Mouse (Mus musculus): ENCODE results near the gene Lmx1a. TPM values are rescaled to one million over a fixed set of nuclear protein-coding genes. Genes with fewer than 3 reads are reported as not detected.

Gene Lmx1a
- polyA plus RNA-seq, 1 experiment from 2014 or later: 6.3 TPM

GRCm38 (mm10) chr1:167877931-167878330 lies 188.9 kb downstream of the Lmx1a start:
- H3K36me3 ChIP-seq (replicated peaks): no peaks in the 10 kb centered on the region
- no peak for DNase-seq (ENCODE audit: extremely low spot score, low spot score)
- WGBS: 59% methylated on average over 4 of the region's 4 CpGs
- H3K4me1 ChIP-seq: peaks cover 5% of the 10 kb centered on the region; the same call in 1 of the 2 replicates
- H3K9me3 ChIP-seq: no peaks in the 10 kb centered on the region
- no peaks in the 10 kb centered on the region for H3K27me3 ChIP-seq (ENCODE audit: poor library complexity, severe bottlenecking)
- no peak overlapping the region for H3K27ac ChIP-seq
- H3K4me3 ChIP-seq: no peak overlapping the region

GRCm38 (mm10) chr1:167878354-167878753 lies 189.3 kb downstream of the Lmx1a start:
- Histone ChIP-seq H3K27ac (no peak overlapping the region), H3K4me1 (peaks cover 5% of the 10 kb centered on the region; the same call in 1 of the 2 replicates), H3K27me3 (ENCODE audit: poor library complexity, severe bottlenecking) (no peaks in the 10 kb centered on the region), H3K36me3 (replicated peaks) (no peaks in the 10 kb centered on the region), H3K4me3 (no peak overlapping the region), H3K9me3 (no peaks in the 10 kb centered on the region)
- WGBS: 78% methylated on average over 11 of the region's 11 CpGs
- DNase-seq (ENCODE audit: extremely low spot score, low spot score): no peak

GRCm38 (mm10) chr1:167885776-167886175 lies 196.7 kb downstream of the Lmx1a start:
- Histone ChIP-seq H3K27me3 (ENCODE audit: poor library complexity, severe bottlenecking) (peaks cover 18% of the 10 kb centered on the region), H3K27ac (no peak overlapping the region), H3K4me3 (no peak overlapping the region), H3K9me3 (no peaks in the 10 kb centered on the region), H3K36me3 (replicated peaks) (no peaks in the 10 kb centered on the region), H3K4me1 (peaks cover 10% of the 10 kb centered on the region)
- WGBS: 95% methylated on average over 5 of the region's 5 CpGs
- DNase-seq (ENCODE audit: extremely low spot score, low spot score): no peak

GRCm38 (mm10) chr1:167888120-167888519 lies 199.1 kb downstream of the Lmx1a start:
- WGBS: 73% methylated on average over 5 of the region's 5 CpGs
- H3K27me3 ChIP-seq (ENCODE audit: poor library complexity, severe bottlenecking): peaks cover 18% of the 10 kb centered on the region
- H3K4me3 ChIP-seq: peak overlapping the region; percentile 35; the same call in 1 of the 2 replicates
- peak overlapping the region; percentile 22; the same call in 1 of the 2 replicates for H3K27ac ChIP-seq
- H3K9me3 ChIP-seq: no peaks in the 10 kb centered on the region
- H3K36me3 ChIP-seq (replicated peaks): no peaks in the 10 kb centered on the region
- DNase-seq (ENCODE audit: extremely low spot score, low spot score): no peak
- H3K4me1 ChIP-seq: peaks cover 10% of the 10 kb centered on the region

GRCm38 (mm10) chr1:167888816-167889215 lies 199.8 kb downstream of the Lmx1a start:
- no peaks in the 10 kb centered on the region for H3K36me3 ChIP-seq (replicated peaks)
- H3K4me3 ChIP-seq: peak overlapping the region; percentile 35
- H3K4me1 ChIP-seq: peaks cover 10% of the 10 kb centered on the region
- WGBS: 14% methylated on average over 9 of the region's 9 CpGs
- DNase-seq (ENCODE audit: extremely low spot score, low spot score): peak; percentile 51
- H3K27ac ChIP-seq: peak overlapping the region; percentile 22; the same call in 1 of the 2 replicates
- H3K9me3 ChIP-seq: no peaks in the 10 kb centered on the region
- H3K27me3 ChIP-seq (ENCODE audit: poor library complexity, severe bottlenecking): peaks cover 18% of the 10 kb centered on the region

- Histone ChIP-seq H3K4me1 (no peaks in the 10 kb centered on the region), H3K27ac (no peak overlapping the region), H3K9me3 (no peaks in the 10 kb centered on the region), H3K27me3 (ENCODE audit: poor library complexity, severe bottlenecking) (peaks cover 5% of the 10 kb centered on the region; the same call in 1 of the 2 replicates), H3K4me3 (no peak overlapping the region), H3K36me3 (replicated peaks) (no peaks in the 10 kb centered on the region)
- 36% methylated on average over 7 of the region's 7 CpGs for WGBS
- DNase-seq (ENCODE audit: extremely low spot score, low spot score): peak; percentile 48
Observed at GRCm38 (mm10) chr1:167896234-167896633, 207.2 kb downstream of the Lmx1a start.

Other genes with a start within 250 kb of the Lmx1a start
- gene Lrrc52, start 222.5 kb upstream of the Lmx1a start, polyA plus RNA-seq (2016; fragmentation: Nextera tagmentation; extraction: Ambion mirVana): not detected in 2 replicates
- 1.8 and 2.0 TPM in 2 replicates for gene Rxrg, start 90.9 kb upstream of the Lmx1a start, polyA plus RNA-seq (2016; fragmentation: Nextera tagmentation; extraction: Ambion mirVana)

Measured in forebrain, embryonic 10.5 days (tissue).